Mouse (Mus musculus): ENCODE data around the gene Gpr161. TPM values are rescaled to one million over a fixed set of nuclear protein-coding genes. Genes with fewer than 3 reads are reported as not detected.

Gpr161 gene
- total RNA-seq, 2 experiments from 2014 or later: 0.11 TPM; not detected in 1

- ATAC-seq (replicated peaks; ENCODE audit: low FRiP score, low TSS enrichment, poor library complexity, severe bottlenecking): no peak
These were observed 78.2 kb downstream of the Gpr161 start for GRCm38 (mm10) chr1:165373839-165374238.

Other genes starting within 250 kb of the Gpr161 start
- gene Tbx19, start 135.0 kb upstream of the Gpr161 start, total RNA-seq (2014; fragmentation: Nextera tagmentation): not detected in 2 replicates
- not detected in 2 replicates for gene Tbx19, start 135.0 kb upstream of the Gpr161 start, total RNA-seq (2017)
- 9.0 and 14.5 TPM in 2 replicates for gene Sft2d2, start 101.4 kb upstream of the Gpr161 start, total RNA-seq (2014; fragmentation: Nextera tagmentation)
- gene Sft2d2, start 101.4 kb upstream of the Gpr161 start, total RNA-seq (2017): 16.0 and 17.7 TPM in 2 replicates
- 22.3 and 35.0 TPM in 2 replicates for gene Tiprl, start 58.8 kb upstream of the Gpr161 start, total RNA-seq (2014; fragmentation: Nextera tagmentation)
- gene Tiprl, start 58.8 kb upstream of the Gpr161 start, total RNA-seq (2017): 73.2 and 90.1 TPM in 2 replicates
- gene Dcaf6, start 164.7 kb downstream of the Gpr161 start, total RNA-seq (2014; fragmentation: Nextera tagmentation): 21.3 and 36.3 TPM in 2 replicates
- 20.3 and 22.0 TPM in 2 replicates for gene Dcaf6, start 164.7 kb downstream of the Gpr161 start, total RNA-seq (2017)
- 68.1 and 83.2 TPM in 2 replicates for gene Mpc2, start 164.8 kb downstream of the Gpr161 start, total RNA-seq (2014; fragmentation: Nextera tagmentation)
- gene Mpc2, start 164.8 kb downstream of the Gpr161 start, total RNA-seq (2017): 65.7 and 85.1 TPM in 2 replicates
- 0.94 TPM in 1 of 2 replicates, not detected in the other for gene Adcy10, start 189.4 kb downstream of the Gpr161 start, total RNA-seq (2014; fragmentation: Nextera tagmentation)
- gene Adcy10, start 189.4 kb downstream of the Gpr161 start, total RNA-seq (2017): 3.2 TPM in 1 of 2 replicates, not detected in the other

All from megakaryocyte-erythroid progenitor cell, adult 5-6 weeks (primary cell).